Mouse (Mus musculus): ENCODE measurements around the gene Ift52.
"Not testable (repeated sequence)": the region's sequence is repeated elsewhere in the genome, so short reads cannot be mapped to it uniquely, and the experiment has no call there.

Gene Ift52

GRCm38 (mm10) chr2:163031289-163031688, 14.1 kb downstream of the Ift52 start:
- no peak for DNase-seq (ENCODE audit: low spot score in 2 of 2)

GRCm38 (mm10) chr2:163031757-163032156, 14.6 kb downstream of the Ift52 start:
- DNase-seq (ENCODE audit: low spot score in 2 of 2): no peak

- DNase-seq (ENCODE audit: low spot score in 2 of 2): no peak
These were observed 15.5 kb downstream of the Ift52 start for GRCm38 (mm10) chr2:163032622-163033021.

- DNase-seq (ENCODE audit: low spot score in 2 of 2): no peak
These were observed 22.8 kb downstream of the Ift52 start for GRCm38 (mm10) chr2:163039940-163040339.

- peak; percentile 46 to 79 for DNase-seq (ENCODE audit: low spot score in 2 of 2)
These were observed 31.0 kb downstream of the Ift52 start for GRCm38 (mm10) chr2:163048125-163048524.

GRCm38 (mm10) chr2:163049116-163049515, 32.0 kb downstream of the Ift52 start:
- DNase-seq (ENCODE audit: low spot score in 2 of 2): no peak

- DNase-seq (ENCODE audit: low spot score in 2 of 2): no peak
These were observed 34.5 kb downstream of the Ift52 start for GRCm38 (mm10) chr2:163051691-163052090.

- no peak for DNase-seq (ENCODE audit: low spot score in 2 of 2)
These were observed 34.9 kb downstream of the Ift52 start for GRCm38 (mm10) chr2:163052101-163052500.

- DNase-seq (ENCODE audit: low spot score in 2 of 2): no peak
These were observed 35.7 kb downstream of the Ift52 start for GRCm38 (mm10) chr2:163052826-163053225.

GRCm38 (mm10) chr2:163054335-163054840, 37.2 kb downstream of the Ift52 start, which contains the start of gene Mybl2:
Gene Mybl2 (plus strand): TSS chr2:163054687.
- DNase-seq (ENCODE audit: low spot score in 2 of 2): peak; percentile 54 to 83

GRCm38 (mm10) chr2:163054891-163055494, 37.8 kb downstream of the Ift52 start:
- DNase-seq (ENCODE audit: low spot score in 2 of 2): peak in 1 of 2 experiments; percentile 15

GRCm38 (mm10) chr2:163055715-163056114, 38.6 kb downstream of the Ift52 start:
- no peak for DNase-seq (ENCODE audit: low spot score in 2 of 2)

- no peak for DNase-seq (ENCODE audit: low spot score in 2 of 2)
These were observed 39.4 kb downstream of the Ift52 start for GRCm38 (mm10) chr2:163056584-163056983.

- DNase-seq (ENCODE audit: low spot score in 2 of 2): not testable (repeated sequence)
These were observed 41.8 kb downstream of the Ift52 start for GRCm38 (mm10) chr2:163058981-163059380.

GRCm38 (mm10) chr2:163060630-163061029, 43.5 kb downstream of the Ift52 start:
- no peak for DNase-seq (ENCODE audit: low spot score in 2 of 2)

- no peak for DNase-seq (ENCODE audit: low spot score in 2 of 2)
These were observed 44.3 kb downstream of the Ift52 start for GRCm38 (mm10) chr2:163061203-163062118.

GRCm38 (mm10) chr2:163062119-163062508, 45.0 kb downstream of the Ift52 start:
- DNase-seq (ENCODE audit: low spot score in 2 of 2): no peak

GRCm38 (mm10) chr2:163066326-163066725, 49.2 kb downstream of the Ift52 start:
- DNase-seq (ENCODE audit: low spot score in 2 of 2): no peak

GRCm38 (mm10) chr2:163067233-163067632, 50.1 kb downstream of the Ift52 start:
- DNase-seq (ENCODE audit: low spot score in 2 of 2): no peak

- DNase-seq (ENCODE audit: low spot score in 2 of 2): no peak
These were observed 53.1 kb downstream of the Ift52 start for GRCm38 (mm10) chr2:163070213-163070612.

- no peak for DNase-seq (ENCODE audit: low spot score in 2 of 2)
These were observed 54.4 kb downstream of the Ift52 start for GRCm38 (mm10) chr2:163071590-163071989.

- DNase-seq (ENCODE audit: low spot score in 2 of 2): no peak
These were observed 56.0 kb downstream of the Ift52 start for GRCm38 (mm10) chr2:163073023-163073757.

Data from cerebellum, postnatal 4 days (tissue).